Mouse (Mus musculus): ENCODE measurements at regions not wholly inside any gene's neighbourhood (a gene's known extent, or its start where the extent isn't known, plus 50 kb on each side); places are given as distances from the start of the nearest gene placed in this dataset.

GRCm38 (mm10) chr4:25488479-25489069, 207.0 kb upstream of the Ufl1 start:
- DNase-seq: no peak

GRCm38 (mm10) chr4:25483621-25483933, 202.0 kb upstream of the Ufl1 start:
- no peak for DNase-seq

- no peak for DNase-seq
These were observed 201.5 kb upstream of the Ufl1 start for GRCm38 (mm10) chr4:25482933-25483620.

GRCm38 (mm10) chr4:25473026-25473425, 191.4 kb upstream of the Ufl1 start:
- no peak for DNase-seq

- DNase-seq: no peak
These were observed 184.9 kb upstream of the Ufl1 start for GRCm38 (mm10) chr4:25466490-25466889.

GRCm38 (mm10) chr4:25464792-25465590, 183.4 kb upstream of the Ufl1 start:
- no peak for DNase-seq

GRCm38 (mm10) chr4:25464069-25464468, 182.4 kb upstream of the Ufl1 start:
- DNase-seq: no peak

- DNase-seq: no peak
These were observed 178.5 kb upstream of the Ufl1 start for GRCm38 (mm10) chr4:25460127-25460526.

GRCm38 (mm10) chr4:25454752-25455151, 173.1 kb upstream of the Ufl1 start:
- no peak for DNase-seq

GRCm38 (mm10) chr4:25453127-25453806, 171.6 kb upstream of the Ufl1 start:
- no peak for DNase-seq

GRCm38 (mm10) chr4:25451865-25452264, 170.2 kb upstream of the Ufl1 start:
- no peak for DNase-seq

GRCm38 (mm10) chr4:25432203-25432602, 150.6 kb upstream of the Ufl1 start:
- DNase-seq: no peak

- DNase-seq: no peak
These were observed 134.7 kb upstream of the Ufl1 start for GRCm38 (mm10) chr4:25416330-25416729.

- DNase-seq: peak; percentile 5
These were observed 128.8 kb upstream of the Ufl1 start for GRCm38 (mm10) chr4:25410440-25410839.

- no peak for DNase-seq
These were observed 127.3 kb upstream of the Ufl1 start for GRCm38 (mm10) chr4:25408696-25409448.

GRCm38 (mm10) chr4:25407842-25408241, 126.2 kb upstream of the Ufl1 start:
- no peak for DNase-seq

GRCm38 (mm10) chr4:25389542-25389941, 107.9 kb upstream of the Ufl1 start:
- DNase-seq: no peak

GRCm38 (mm10) chr4:25372041-25372440, 90.4 kb upstream of the Ufl1 start:
- no peak for DNase-seq

GRCm38 (mm10) chr4:25364402-25364801, 82.8 kb upstream of the Ufl1 start:
- no peak for DNase-seq

- no peak for DNase-seq
These were observed 56.0 kb upstream of the Ufl1 start for GRCm38 (mm10) chr4:25337638-25338037.
